Mouse (Mus musculus) olfactory bulb, adult 2 months (tissue): ENCODE measurements around the gene March2. TPM values are rescaled to one million over a fixed set of nuclear protein-coding genes. Genes with fewer than 3 reads are reported as not detected.

Experiments used
- H3K27ac ChIP-seq: fragments of 200-500 bp; 2 replicates; pipeline ENCODE4 v1.5.1; 2012; ENCODE audit warnings: low read depth, low read length; ENCODE audit not compliant: insufficient read depth
- H3K4me1 ChIP-seq: fragments of 200-500 bp; 2 replicates; pipeline ENCODE4 v1.6.1; 2012; ENCODE audit warnings: low read length; ENCODE audit not compliant: control insufficient read depth, insufficient read depth
- H3K4me3 ChIP-seq: fragments of 200-500 bp; 2 replicates; pipeline ENCODE4 v1.5.1; 2012; ENCODE audit warnings: mild to moderate bottlenecking, low read depth, low read length, moderate library complexity; ENCODE audit not compliant: insufficient read depth
- CTCF ChIP-seq: fragments of 200-500 bp; IDR thresholded peaks from 2 replicates; pipeline ENCODE4 v1.5.1; 2012; ENCODE audit warnings: low read depth, mild to moderate bottlenecking, low read length, moderate library complexity; ENCODE audit not compliant: insufficient read depth
- POLR2A ChIP-seq: fragments of 200-500 bp; IDR thresholded peaks from 2 replicates; pipeline ENCODE4 v1.6.1; 2012; ENCODE audit warnings: mild to moderate bottlenecking, low read depth, low read length, moderate library complexity; ENCODE audit not compliant: insufficient read depth
- WGBS: fragments of 180-500 bp; shearing (Covaris S2); methylation state at CpG from one replicate; pipeline ENCODE4 v1.1.7; 2018; 5-methylcytosine and 5-hydroxymethylcytosine counted together
- polyA plus RNA-seq: library from polyadenylated mRNA; stranded (reverse); fragments of >200 nt; gene quantifications from 2 replicates; pipeline ENCODE4 v1.2.4, GENCODE M21; 2012; ENCODE audit warnings: low replicate concordance; ENCODE audit not compliant: missing spikeins, insufficient read depth, insufficient read length

The March2 gene
- polyA plus RNA-seq, 1 experiment = not detected

DNA sequence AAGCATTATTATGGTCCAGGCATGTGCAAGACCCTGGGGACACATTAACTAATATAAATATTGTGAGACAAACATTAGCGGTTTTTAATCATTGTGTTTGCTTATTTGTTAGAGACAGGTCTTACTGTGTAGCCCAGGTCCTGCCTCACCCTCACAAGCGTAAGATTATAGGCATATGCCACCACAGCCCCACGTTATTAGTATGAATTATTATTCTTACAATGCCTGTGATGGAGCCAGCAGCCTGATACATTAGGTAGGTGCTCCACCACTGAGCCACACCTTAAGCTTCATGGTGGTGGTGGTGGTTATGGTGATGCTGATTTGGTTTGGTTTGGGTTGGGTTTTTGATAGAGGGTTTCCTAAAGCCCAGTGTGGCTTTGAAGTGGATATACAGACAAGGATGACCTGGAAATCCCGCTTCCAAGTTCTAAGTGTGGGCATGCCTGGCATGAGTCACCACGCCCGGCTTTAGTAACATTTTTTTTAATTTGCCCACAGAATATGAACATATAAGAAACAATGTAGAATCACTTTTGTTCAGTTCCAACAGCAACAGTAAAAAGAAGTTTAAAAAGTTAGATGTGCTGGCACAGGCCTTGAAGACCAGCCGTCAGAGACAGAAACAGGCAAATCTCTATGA, 1.4 kb upstream of the March2 start:
- Histone ChIP-seq H3K4me1 (no peaks in the 10 kb centered on the region), H3K4me3 (no peak overlapping the region), H3K27ac (no peak overlapping the region)
- TF ChIP-seq CTCF (no peak), POLR2A (no peak)
- WGBS = 89% methylated on average over 7 of the region's 7 CpGs

GRCm38 (mm10) chr17:33718944-33719725, 665 bp upstream of the March2 start:
- 38% methylated on average over 10 of the region's 10 CpGs for WGBS
- H3K27ac ChIP-seq = no peak overlapping the region
- TF ChIP-seq CTCF = no peak
- no peak for TF ChIP-seq POLR2A
- H3K4me1 ChIP-seq = no peaks in the 10 kb centered on the region
- H3K4me3 ChIP-seq = peak overlapping the region; percentile 75; the same call in 1 of the 2 replicates

GRCm38 (mm10) chr17:33717982-33718381, 488 bp downstream of the March2 start:
- Histone ChIP-seq H3K27ac (no peak overlapping the region), H3K4me1 (no peaks in the 10 kb centered on the region), H3K4me3 (peak overlapping the region; percentile 75)
- 6% methylated on average over 8 of the region's 8 CpGs for WGBS
- TF ChIP-seq POLR2A (no peak), CTCF (no peak)

DNA sequence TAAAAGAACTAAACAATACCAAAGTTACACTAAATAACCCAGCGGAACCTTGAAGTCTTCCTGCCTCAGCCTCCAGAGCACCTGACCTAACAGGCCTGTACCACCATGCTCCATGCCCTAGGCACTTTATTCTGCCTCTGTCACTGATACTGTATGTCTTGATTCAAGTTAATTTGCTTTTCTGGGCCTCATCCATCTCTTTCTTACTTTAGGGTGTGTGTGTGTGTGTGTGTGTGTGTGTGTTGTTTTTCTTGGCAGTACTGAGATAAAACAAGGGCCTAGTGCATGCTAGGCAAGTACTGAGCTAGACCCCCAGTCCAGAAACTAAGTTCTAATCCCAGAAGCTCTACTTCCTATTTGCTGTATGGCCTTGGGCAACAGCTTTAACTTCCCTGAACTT, 1.2 kb downstream of the March2 start:
- WGBS = 95% methylated on average over 1 of the region's 1 CpGs
- Histone ChIP-seq H3K27ac (no peak overlapping the region), H3K4me1 (no peaks in the 10 kb centered on the region), H3K4me3 (no peak overlapping the region)
- TF ChIP-seq CTCF (no peak), POLR2A (no peak)

DNA sequence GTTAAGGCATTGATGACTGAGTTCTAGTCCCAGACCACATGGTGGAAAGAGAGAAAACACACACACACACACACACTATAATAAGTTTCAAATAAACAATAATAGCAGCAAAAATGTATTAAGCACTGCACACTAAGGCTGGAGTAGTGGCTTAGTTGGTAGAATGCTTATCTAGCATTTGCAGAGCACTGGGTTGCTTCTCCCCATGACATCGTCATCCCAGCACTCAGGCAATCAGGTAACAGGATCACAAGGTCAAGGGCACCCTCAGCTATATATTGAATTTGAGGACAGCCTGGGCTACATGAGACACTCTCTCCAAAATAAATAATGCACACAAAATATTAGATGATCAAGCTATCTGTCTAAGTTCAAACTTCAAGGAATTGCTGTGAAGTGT, 3.7 kb downstream of the March2 start:
- H3K4me1 ChIP-seq = no peaks in the 10 kb centered on the region
- 92% methylated on average over 1 of the region's 1 CpGs for WGBS
- TF ChIP-seq POLR2A (no peak), CTCF (no peak)
- no peak overlapping the region for H3K4me3 ChIP-seq
- no peak overlapping the region for H3K27ac ChIP-seq

GRCm38 (mm10) chr17:33713271-33713670, 5.2 kb downstream of the March2 start:
- H3K27ac ChIP-seq = no peak overlapping the region
- no peak for TF ChIP-seq POLR2A
- TF ChIP-seq CTCF = no peak
- WGBS = 85% methylated on average over 5 of the region's 5 CpGs

DNA sequence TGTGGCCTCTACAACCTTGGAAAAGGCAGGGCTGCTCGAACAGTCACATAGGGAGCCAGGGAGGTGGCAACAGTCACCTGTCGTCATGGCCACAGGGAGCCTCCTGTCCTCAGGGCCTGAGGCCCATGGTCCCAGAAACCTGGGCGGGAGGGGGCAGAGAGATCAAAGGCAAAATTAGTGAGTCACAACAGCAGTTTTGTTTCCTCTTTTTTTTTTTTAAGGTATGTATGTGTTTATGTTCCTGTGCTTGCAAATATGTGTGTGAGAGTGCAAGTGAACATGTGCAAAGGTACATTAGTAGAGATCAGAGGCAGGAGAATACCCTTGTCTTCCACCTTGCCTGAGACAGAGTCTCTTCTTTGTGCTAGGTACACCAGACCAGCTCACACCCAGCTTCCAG, 8.6 kb downstream of the March2 start:
- TF ChIP-seq CTCF (no peak), POLR2A (no peak)
- 88% methylated on average over 3 of the region's 3 CpGs for WGBS
- no peak overlapping the region for H3K4me3 ChIP-seq
- H3K27ac ChIP-seq = no peak overlapping the region
- H3K4me1 ChIP-seq = no peaks in the 10 kb centered on the region

More at GRCm38 (mm10) chr17:33713271-33713670, 5.2 kb downstream of the March2 start:
- no peak overlapping the region for H3K4me3 ChIP-seq
- no peaks in the 10 kb centered on the region for H3K4me1 ChIP-seq

DNA sequence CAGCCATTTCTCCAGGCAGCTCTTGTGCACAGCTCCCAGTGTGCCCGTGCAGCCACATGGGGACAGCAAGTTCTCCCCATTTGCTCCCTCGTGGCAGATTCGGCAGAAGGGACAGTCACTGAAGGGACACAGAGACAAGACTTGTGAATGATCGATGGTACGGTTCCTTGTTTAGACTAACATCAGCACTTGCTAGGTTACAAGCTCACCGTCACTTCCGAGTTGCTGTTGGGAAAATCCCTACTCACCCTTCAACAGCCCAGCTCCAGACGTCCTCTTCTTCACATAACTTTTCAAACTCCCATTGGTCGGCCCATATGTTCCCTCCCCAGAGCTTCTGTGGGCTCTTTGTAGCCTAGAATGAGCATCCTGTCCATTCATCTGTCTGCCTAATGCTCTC, 15.4 kb downstream of the March2 start:
- H3K4me1 ChIP-seq = no peaks in the 10 kb centered on the region
- TF ChIP-seq CTCF (no peak), POLR2A (no peak)
- H3K4me3 ChIP-seq = no peak overlapping the region
- no peak overlapping the region for H3K27ac ChIP-seq
- 90% methylated on average over 9 of the region's 9 CpGs for WGBS

DNA sequence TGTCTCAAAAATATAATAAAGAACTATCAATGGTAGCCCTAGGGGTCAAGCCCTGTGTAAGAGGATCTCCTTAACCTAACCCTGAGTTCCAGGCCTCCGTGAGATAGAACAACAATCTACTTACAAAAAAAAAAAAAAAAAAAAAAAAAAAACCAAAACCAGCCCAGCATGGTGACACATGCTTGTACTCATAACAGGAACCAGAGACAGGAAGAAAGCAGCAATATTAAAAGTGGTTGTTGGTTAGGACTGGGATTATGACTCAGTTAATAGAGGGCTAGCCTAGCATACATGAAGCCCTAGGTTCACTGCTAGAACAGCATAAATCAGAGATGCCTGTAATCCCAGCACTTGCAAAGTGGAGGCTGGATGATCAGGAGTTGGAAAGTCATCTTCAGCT, 16.3 kb downstream of the March2 start:
- Histone ChIP-seq H3K4me3 (no peak overlapping the region), H3K27ac (no peak overlapping the region), H3K4me1 (no peaks in the 10 kb centered on the region)
- 91% methylated on average over 1 of the region's 1 CpGs for WGBS
- TF ChIP-seq POLR2A = no peak
- no peak for TF ChIP-seq CTCF

- WGBS = 88% methylated on average over 1 of the region's 1 CpGs
- Histone ChIP-seq H3K4me1 (no peaks in the 10 kb centered on the region), H3K27ac (no peak overlapping the region), H3K4me3 (no peak overlapping the region)
- TF ChIP-seq CTCF (no peak), POLR2A (no peak)
Measured at GRCm38 (mm10) chr17:33695471-33695870, 23.0 kb downstream of the March2 start.
